Mouse (Mus musculus) CD4-positive helper T cell, adult 2 months (primary cell): ENCODE data around the gene Mast3.
"Not testable (repeated sequence)": the region's sequence is repeated elsewhere in the genome, so short reads cannot be mapped to it uniquely, and the experiment has no call there.

ENCODE experiments used
- DNase-seq: peaks from one replicate; pipeline ENCODE4 v3.0.0-alpha.2; 2012; ENCODE audit warnings: low read depth, missing footprints, low spot score

Mast3 gene

GRCm38 (mm10) chr8:70834071-70834470, 29.2 kb upstream of the Mast3 start:
- DNase-seq: no peak

DNA sequence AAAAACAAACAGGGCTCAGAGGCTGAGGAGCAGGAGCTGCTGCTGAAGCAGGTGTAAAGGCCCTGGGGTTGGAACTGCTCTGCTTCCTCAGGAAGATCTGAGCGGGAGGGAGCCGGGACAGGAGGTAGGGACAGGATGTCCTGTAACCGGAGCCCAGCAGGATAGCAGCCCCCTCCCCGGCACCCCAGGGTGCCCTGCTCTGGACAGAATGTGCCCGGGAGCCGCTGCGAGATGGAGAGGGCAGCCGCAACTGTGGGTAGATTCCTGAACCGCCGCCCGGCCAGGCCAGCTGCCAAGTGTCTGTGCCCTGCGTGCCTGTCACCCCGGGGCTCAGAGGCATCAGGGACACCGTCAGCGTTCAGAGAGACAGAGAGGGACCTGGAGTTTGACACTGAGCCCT, 28.7 kb upstream of the Mast3 start:
- DNase-seq: no peak

DNA sequence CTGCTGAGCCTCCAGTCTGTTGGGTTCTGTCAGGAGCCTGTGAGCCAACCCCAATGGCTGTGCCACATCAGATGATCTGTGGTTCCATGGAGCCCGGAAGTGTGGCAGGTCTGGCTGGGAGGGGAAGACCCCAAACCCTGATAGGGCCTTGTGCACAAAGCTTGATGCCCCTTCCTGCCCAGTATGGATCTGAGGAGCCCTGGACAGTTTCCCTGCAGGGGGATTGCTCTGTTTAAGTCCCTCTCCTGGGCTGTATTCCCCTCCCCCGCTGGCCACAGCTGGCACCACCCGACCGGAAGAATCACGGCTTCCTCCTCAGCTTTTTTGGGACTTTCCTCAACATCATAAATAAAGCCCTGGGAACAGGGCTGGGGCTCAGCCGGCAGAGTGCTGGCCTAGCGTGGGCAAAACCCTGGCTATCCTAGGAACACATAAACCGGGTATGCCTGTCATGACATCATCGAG, 28.2 kb upstream of the Mast3 start:
- DNase-seq: peak; percentile 74

DNA sequence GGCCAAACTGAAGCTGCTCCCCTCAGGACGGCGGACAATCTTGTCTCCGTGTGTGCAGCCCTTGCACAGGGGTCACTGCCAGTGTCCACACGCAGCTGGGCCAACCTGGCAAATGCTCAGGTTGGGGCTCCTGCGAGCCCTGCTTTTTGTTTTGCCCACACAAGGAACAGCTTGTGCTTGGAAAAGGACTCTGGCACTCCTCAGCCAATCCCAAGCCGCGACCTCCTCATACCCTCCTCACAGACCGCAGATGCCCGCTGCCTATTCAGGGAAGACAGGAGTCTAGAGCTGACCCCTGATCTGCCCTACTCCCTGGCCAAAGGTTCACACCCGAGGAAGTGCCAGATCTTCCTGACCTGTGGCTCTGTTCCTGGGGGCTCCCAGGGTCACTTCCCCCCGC, 27.5 kb upstream of the Mast3 start:
- DNase-seq: no peak

- no peak for DNase-seq
Measured at GRCm38 (mm10) chr8:70831517-70831916, 26.7 kb upstream of the Mast3 start.

- no peak for DNase-seq
Measured at GRCm38 (mm10) chr8:70827796-70828195, 22.9 kb upstream of the Mast3 start.

- no peak for DNase-seq
Measured at GRCm38 (mm10) chr8:70827010-70827409, 22.2 kb upstream of the Mast3 start.

DNA sequence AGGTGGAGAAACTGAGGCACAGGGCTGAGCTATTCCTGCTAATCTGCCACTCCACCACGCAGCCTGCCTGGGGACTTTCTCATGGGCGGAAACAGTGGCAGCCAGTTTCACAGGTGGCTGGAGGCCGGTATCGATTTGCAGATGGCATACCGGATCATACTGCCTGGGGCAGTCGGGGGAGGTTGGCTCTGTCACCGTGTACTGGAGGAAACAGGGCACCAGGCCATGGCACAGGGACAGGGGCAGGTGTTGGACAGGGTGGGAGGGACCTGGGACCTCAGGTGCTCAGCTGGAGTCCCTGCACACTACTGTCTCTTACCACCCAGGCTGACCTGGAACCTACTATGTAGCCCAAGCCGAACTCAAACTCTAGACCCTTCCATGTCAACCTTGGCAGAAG, 21.0 kb upstream of the Mast3 start:
- DNase-seq: no peak

DNA sequence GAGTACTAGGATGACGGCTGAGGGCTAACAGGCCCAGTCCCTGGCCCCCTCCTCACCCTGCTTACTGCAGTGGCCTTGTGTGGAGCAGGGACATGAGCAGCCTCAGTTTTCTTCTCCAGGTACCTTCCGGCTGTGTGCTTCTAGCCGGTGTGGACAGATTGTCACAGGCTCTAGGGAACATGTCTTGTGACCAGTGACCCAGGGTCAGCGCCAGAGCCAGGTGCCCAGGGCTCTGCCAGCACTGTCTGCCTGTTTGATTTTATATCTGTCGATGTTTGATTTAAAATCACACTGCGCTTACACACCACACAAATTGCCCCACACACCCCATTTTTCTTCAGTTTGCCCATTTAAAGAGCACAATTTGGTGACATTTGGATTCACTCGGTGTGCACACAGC, 18.9 kb upstream of the Mast3 start:
- DNase-seq: no peak

GRCm38 (mm10) chr8:70822594-70822993, 17.7 kb upstream of the Mast3 start:
- not testable (repeated sequence) for DNase-seq

DNA sequence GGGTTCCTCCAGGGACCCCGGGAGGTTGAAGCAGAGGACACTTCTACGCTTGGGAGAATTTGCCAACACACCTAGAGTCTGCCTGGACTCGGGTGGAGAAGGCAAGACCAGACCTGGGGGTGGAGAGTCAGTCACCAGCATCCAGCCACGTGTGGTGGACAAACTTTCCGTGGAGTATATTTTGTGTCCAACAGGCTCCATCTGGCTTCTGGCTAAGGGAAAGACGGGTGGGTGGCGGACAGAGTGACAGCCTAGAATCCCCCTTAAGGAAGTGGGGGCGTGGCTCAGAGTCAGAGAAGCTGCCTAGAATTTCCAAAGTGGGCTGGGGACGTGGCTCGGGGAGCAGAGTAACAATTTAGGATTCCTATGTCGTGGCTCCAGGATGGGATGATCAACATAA, 17.1 kb upstream of the Mast3 start:
- DNase-seq: no peak

GRCm38 (mm10) chr8:70821399-70821962, 16.6 kb upstream of the Mast3 start:
- peak; percentile 72 for DNase-seq

- DNase-seq: no peak
Measured at GRCm38 (mm10) chr8:70820101-70820935, 15.5 kb upstream of the Mast3 start.

- no peak for DNase-seq
Measured at GRCm38 (mm10) chr8:70816679-70817078, 11.8 kb upstream of the Mast3 start.

GRCm38 (mm10) chr8:70812885-70813284, 8.0 kb upstream of the Mast3 start:
- DNase-seq: no peak

DNA sequence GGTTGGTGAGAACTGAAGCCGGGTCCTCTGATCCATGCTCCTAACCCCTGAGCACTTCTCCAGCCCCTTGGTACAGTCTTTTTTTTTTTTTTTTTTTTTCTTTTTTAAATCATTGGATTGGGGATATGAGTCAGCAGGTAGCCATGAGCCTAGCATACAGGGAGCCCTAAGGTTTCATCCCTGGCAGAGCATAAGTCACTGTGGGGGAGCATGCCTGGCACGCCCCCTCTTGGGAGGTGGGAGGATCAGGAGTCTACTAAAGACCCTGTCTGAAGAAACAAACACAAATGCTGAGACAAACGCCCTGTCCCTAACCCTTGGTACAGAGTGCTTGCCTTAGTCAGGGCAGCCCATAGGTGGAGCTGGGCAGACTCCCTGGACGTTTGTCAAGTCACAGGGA, 7.2 kb upstream of the Mast3 start:
- DNase-seq: no peak

- DNase-seq: peak; percentile 77
Measured at GRCm38 (mm10) chr8:70810962-70811680, 6.3 kb upstream of the Mast3 start.

- no peak for DNase-seq
Measured at GRCm38 (mm10) chr8:70808955-70809701, 4.3 kb upstream of the Mast3 start.

DNA sequence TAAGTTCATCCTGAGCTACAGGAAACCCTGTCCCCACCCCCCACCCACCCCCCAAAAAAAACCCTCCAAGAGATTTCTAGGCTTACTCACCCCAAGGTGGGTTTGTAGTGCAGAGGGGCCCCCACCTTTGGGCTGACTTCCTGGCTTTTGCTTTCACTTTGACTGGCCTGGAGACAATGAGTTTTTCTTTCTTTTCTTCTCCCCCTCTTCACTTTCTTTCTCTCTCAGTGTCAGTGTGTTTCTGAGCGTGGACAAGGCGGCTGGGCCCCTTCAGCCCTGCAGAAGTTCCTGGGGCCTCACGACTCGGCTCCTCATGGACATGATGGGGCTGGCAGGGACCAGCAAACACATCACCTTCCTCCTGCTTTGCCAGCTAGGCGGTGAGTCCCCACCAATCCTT, 3.4 kb upstream of the Mast3 start, which contains the start of gene Il12rb1:
Gene Il12rb1, plus strand, starts transcription at position 211 of the 400 bp plus-strand sequence.
- DNase-seq: peak; percentile 74

DNA sequence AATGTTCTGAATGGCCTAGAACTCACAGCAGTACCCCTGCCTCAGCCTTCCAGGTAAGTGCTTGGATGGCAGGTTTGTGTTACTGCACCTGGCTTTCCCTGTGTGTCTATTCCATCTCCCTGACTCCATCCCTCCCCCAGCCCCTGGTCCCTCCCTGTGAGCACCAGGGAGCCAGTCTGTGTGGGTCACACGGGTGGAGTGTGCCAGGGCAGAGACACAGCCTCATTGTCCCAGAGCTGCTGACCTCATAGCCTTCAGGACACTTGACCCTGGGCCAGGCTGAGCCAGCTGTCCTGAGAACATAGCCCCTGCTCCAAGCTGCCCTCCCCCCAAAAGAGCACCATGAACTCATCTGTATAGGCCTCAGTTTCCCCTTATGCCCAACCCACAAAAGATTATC, 2.5 kb upstream of the Mast3 start:
- DNase-seq: no peak

DNA sequence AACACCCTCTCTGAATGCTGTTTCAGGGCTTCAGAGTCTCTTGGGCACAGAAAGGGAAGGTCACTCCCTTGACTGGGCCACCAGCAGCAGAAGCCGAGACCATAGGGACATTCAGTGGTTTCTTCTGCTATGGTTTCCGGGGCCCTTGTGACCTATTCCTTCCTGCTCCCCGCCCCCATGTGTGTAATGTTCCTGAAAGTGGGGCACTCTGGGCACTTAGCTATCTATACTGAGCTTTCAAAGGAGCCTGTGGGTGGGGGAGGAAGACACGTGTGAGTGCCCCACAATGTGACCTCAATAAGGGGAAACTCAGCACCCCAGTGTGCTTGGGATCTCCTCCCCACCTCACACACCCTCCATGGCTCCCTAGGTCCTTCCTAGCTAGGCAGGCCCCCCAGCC, 1.7 kb upstream of the Mast3 start:
- DNase-seq: peak; percentile 77
